Mouse (Mus musculus): Measurements from ENCODE around the gene Hyal3. TPM values are rescaled to one million over a fixed set of nuclear protein-coding genes. Genes with fewer than 3 reads are reported as not detected.
"Not testable (repeated sequence)": the region's sequence is repeated elsewhere in the genome, so short reads cannot be mapped to it uniquely, and the experiment has no call there.

Gene Hyal3
- polyA plus RNA-seq, 1 experiment: 0.74 TPM

DNA sequence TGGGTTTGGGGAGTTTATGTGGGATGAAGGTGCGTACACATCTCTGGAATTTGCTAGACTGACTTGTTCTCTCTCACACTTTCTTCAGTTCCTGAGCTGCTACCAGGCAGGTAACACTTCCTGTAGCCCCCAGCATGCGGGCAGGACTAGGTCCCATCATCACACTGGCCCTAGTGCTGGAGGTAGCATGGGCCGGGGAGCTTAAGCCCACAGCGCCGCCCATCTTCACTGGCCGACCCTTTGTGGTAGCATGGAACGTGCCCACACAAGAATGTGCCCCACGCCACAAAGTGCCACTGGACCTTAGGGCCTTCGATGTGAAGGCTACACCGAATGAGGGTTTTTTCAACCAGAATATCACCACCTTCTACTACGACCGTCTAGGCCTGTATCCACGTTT lies 10.6 kb upstream of the Hyal3 start:
- no peak for DNase-seq (ENCODE audit: extremely low spot score in 1 of 2, low spot score in 1 of 2)

DNA sequence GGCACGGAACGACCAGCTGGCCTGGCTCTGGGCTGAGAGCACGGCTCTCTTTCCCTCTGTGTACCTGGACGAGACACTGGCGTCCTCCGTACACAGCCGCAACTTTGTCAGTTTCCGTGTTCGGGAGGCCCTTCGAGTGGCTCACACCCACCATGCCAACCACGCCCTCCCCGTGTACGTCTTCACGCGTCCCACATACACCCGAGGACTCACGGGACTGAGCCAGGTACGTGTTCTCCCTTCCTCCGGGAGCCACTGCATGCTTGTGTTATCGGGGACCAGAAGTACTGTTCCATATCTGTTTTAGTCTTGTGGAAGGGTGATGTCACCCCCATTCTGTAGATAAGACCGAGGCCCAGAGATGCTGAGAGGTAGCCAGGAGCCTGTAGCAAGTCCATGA lies 9.8 kb upstream of the Hyal3 start:
- DNase-seq (ENCODE audit: extremely low spot score in 1 of 2, low spot score in 1 of 2): no peak

GRCm38 (mm10) chr9:107571534-107572326 lies 8.9 kb upstream of the Hyal3 start:
- DNase-seq (ENCODE audit: extremely low spot score in 1 of 2, low spot score in 1 of 2): no peak

- DNase-seq (ENCODE audit: extremely low spot score in 1 of 2, low spot score in 1 of 2): no peak
Observed at GRCm38 (mm10) chr9:107572327-107572662, 8.3 kb upstream of the Hyal3 start.

DNA sequence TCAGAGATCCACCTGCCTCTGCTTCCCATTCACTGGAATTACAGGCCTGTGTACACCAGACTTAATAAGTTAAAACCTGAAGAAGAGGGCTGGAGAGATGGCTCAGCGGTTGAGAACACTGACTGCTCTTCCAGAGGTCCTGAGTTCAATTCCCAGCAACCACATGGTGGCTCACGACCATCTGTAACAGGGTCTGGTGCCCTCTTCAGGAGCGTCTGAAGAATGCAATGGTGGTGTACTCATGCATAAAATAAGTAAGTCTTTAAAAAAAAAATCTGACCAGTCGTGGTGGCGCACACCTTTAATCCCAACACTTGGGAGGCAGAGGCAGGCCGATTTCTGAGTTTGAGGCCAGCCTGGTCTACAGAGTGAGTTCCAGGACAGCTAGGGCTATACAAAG lies 6.8 kb upstream of the Hyal3 start:
- not testable (repeated sequence) for DNase-seq (ENCODE audit: extremely low spot score in 1 of 2, low spot score in 1 of 2)

DNA sequence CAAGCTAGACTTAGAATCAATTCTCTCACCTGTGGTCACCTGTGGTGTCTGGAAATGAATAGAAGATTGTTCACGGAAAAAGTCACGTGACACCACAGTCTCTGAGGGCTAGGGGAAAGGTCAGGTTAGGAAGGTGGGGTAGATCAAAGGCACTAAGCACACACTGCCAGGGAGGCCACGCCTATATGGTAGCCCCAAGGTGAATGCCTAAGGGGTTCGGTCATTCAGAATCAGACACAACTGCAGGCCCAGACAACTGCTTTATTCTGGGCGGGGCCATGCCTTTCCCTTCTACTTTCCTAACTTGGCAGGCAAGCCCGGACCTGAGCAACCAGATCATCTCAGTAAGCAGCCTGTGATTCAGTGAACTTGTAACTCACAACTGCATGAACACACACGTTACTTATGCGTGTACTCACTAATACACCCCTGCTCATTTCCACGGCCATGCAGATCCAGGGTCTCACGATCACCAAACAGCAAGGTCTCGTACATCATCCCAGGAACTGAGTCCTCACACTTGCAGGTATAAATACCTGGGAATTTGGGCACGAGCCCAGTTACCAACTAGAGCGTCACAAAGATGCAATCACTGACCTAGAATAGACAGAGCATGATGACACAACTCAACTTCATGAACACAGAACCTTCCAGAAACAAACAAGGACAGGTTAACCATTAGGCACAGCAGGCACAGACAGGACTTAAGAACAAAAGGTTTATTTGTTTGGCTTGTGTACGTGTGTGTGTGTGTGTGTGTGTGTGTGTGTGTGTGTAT lies 4.8 kb upstream of the Hyal3 start:
- no peak for DNase-seq (ENCODE audit: extremely low spot score in 1 of 2, low spot score in 1 of 2)

- peak in 1 of 2 experiments; percentile 44 for DNase-seq (ENCODE audit: extremely low spot score in 1 of 2, low spot score in 1 of 2)
Observed at GRCm38 (mm10) chr9:107576357-107577107, 4.1 kb upstream of the Hyal3 start, which contains the start of gene Hyal1. Gene Hyal1, plus strand, starts transcription at chr9:107576927.

- DNase-seq (ENCODE audit: extremely low spot score in 1 of 2, low spot score in 1 of 2): no peak
Observed at GRCm38 (mm10) chr9:107577871-107578270, 2.7 kb upstream of the Hyal3 start.

DNA sequence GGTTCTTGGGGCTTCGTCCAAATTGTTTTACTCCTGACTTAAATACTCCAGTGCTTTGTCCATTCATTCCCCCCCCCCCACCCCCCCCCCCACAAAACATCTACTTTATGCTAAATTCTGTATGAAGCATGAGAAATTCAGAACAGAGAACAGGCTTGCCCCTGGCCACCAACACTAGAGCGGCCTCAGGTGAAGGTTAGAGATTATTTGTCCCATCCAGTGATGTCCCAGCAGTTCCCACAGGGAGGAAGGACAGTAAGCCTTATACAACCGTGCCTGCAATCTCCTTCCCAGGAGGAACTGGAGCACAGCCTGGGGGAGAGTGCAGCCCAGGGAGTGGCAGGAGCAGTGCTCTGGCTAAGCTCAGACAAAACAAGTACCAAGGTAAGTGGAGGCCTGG lies 2.0 kb upstream of the Hyal3 start, which contains the start of gene Naa80:
Gene Naa80, plus strand, starts transcription at position 301 of the 400 bp plus-strand sequence.
- DNase-seq (ENCODE audit: extremely low spot score in 1 of 2, low spot score in 1 of 2): no peak

DNA sequence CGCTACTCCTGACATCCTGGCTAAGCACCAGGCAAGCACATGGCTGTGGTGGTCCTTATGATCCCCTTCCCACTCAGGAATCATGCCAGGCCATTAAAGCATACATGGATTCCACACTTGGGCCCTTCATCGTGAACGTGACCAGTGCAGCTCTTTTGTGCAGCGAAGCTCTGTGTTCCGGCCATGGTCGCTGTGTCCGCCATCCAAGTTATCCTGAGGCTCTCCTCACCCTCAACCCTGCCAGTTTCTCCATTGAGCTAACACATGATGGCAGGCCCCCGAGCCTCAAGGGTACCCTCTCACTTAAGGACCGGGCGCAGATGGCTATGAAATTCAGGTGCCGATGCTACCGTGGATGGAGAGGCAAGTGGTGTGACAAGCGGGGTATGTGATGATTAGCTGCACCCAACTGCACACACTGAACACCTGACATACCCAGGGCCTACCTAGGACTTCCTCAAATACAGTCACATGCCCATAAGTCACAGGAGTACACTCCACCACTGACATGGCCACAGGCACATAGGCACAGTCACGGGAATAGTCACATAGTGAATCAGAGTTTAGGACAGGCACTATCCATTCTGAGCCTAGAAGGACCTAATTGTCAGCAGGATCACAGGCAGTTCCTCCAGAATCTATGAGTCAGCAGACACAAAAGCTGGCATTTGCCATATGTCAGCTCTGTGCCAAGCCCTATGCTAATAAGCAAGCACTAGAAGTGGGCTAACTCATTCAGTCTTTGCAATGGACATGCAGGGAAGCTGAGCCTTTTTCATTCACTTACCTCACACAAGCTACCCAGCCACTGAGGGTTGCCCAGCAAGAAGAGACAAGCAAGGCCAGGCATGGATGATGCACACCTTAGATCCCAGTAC lies 1.4 kb upstream of the Hyal3 start:
- no peak for DNase-seq (ENCODE audit: extremely low spot score in 1 of 2, low spot score in 1 of 2)

- no peak for DNase-seq (ENCODE audit: extremely low spot score in 1 of 2, low spot score in 1 of 2)
Observed at GRCm38 (mm10) chr9:107581584-107581983, 966 bp downstream of the Hyal3 start.

DNA sequence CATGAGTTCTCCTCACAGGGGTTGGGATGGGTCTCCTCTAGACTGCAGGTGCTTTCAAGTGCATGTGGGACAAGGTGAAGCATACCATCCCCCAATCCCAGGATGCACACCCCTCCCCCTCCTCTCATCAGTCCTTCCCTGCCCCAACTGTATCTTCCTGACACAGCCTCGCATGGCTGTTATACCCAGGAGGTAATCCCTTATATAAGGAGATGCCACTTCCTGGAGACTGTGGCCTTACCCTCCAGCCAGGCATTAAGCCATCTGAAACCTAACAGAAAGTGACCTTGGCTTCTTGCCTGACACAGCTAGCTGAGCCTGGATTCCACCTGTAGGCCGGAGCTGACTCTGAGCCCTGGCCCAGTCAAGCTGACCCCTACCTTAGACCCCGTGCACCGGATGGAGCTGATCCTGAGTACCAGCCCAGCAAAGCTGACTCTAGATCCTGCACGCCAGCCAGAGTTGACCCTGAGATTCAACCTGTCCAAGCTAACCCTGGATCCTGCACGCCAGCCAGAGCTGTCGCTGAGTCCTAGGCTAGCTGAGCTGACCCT lies 2.0 kb downstream of the Hyal3 start:
- DNase-seq (ENCODE audit: extremely low spot score in 1 of 2, low spot score in 1 of 2): no peak

- no peak for DNase-seq (ENCODE audit: extremely low spot score in 1 of 2, low spot score in 1 of 2)
Observed at GRCm38 (mm10) chr9:107583174-107583573, 2.6 kb downstream of the Hyal3 start.

DNA sequence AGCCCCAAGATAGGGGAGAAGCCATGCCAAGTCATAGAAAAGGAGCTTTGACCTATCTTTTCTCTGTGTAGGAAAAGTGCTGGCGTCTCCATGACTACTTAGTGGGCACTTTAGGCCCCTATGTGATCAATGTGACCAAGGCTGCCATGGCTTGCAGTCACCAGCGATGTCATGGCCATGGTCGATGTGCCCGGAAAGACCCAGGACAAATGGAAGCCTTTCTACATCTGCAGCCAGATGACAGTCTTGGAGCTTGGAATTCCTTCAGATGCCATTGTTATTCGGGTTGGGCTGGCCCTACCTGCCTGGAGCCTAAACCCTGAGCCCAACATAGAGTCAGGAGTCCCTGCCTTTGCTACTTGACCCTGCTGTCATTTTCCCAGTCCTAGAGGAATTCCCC lies 5.9 kb downstream of the Hyal3 start:
- no peak for DNase-seq (ENCODE audit: extremely low spot score in 1 of 2, low spot score in 1 of 2)

DNA sequence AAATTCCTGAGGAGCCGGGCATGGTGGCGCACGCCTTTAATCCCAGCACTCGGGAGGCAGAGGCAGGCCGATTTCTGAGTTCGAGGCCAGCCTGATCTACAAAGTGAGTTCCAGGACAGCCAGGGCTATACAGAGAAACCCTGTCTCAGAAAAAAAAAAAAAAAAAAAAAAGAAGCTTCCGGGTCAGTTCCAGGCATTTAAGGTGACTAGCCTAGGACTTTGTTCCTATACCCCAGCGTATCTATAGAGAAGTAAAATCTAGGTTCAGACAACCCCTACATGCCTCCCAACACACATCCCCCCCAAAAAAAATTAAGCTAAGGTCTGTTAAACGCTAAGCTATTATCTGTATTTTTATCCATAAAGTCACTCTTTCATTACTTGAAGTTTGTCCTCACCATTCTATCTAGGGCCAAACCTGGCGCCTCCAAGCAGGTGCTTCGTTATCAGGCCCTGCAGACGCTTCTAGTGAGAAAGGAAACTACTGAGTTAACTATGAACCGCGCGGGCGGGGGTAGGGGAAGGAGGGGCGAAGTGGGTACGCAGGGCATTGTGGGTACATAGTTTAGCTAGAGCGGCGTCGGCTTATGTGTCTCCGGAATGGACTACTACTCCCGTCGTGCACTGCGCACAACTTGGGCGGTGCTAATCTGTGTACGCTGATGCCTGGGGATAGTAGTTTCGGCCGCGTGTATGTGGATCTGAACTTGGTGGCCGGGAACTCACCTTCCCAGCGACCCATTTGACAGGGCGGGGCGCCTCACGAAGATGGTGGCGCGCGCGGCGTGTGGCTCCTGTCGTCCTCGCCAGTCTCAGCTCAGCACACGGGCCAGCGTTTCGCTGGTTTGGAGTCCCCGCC lies 6.6 kb downstream of the Hyal3 start, which contains the start of gene Ifrd2:
Gene Ifrd2, plus strand, starts transcription at position 669 of the 859 bp plus-strand sequence.
- peak; percentile 99 for DNase-seq (ENCODE audit: extremely low spot score in 1 of 2, low spot score in 1 of 2)

- DNase-seq (ENCODE audit: extremely low spot score in 1 of 2, low spot score in 1 of 2): peak in 1 of 2 experiments; percentile 47
Observed at GRCm38 (mm10) chr9:107587833-107588639, 7.4 kb downstream of the Hyal3 start.

DNA sequence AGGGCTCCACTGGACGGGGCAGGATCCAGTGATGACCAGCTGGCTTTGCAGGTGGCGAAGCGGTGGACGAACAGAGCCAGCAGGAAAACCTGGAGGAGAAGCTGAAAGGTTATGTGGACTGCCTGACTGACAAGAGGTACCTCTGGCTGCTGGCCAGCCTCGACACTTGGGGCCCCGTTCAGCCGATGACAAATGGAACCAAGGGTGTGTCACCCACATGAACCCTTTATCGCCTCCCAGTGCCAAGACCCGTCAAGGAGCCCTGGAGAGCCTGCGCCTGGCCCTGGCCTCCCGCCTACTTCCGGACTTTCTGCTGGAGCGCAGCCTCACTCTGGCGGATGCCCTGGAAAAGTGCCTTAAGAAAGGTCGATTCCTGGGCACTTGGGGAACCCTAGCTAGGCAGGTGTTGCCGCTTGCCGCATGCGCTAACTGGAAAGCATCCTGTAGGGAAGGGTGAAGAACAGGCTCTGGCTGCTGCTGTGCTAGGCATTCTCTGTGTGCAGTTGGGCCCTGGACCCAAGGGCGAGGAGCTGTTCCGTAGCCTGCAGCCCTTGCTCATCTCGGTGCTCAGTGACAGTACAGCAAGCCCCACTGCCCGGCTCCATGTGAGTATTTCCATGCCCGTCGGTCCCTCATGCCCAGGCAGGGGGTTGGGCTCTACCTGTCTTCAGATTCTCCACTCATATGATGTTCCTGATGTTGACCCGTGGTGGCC lies 9.6 kb downstream of the Hyal3 start:
- no peak for DNase-seq (ENCODE audit: extremely low spot score in 1 of 2, low spot score in 1 of 2)

DNA sequence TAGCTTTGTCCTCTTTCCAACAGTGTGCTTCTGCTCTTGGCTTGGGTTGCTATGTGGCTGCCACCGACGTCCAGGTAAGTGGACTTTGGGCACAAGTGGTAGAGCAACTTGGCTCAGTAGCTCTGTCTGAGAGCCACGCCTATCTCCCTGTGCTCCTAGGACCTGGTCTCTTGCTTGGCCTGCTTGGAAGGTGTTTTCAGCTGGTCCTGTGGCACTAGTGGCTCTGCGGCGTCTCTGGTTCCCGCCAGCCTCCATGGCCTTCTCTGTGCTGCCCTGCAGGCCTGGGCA lies 10.1 kb downstream of the Hyal3 start:
- no peak for DNase-seq (ENCODE audit: extremely low spot score in 1 of 2, low spot score in 1 of 2)

Data from frontal cortex, adult 2 months (tissue).